Mouse (Mus musculus): ENCODE results near the gene Plac8. TPM values are rescaled to one million over a fixed set of nuclear protein-coding genes. Genes with fewer than 3 reads are reported as not detected.

Plac8 gene
- polyA plus RNA-seq (2012; fragmentation: generic; extraction: Trizol), result 35.8 TPM
- long read RNA-seq, experiment 1, partial matches to known transcripts, result 0 of 1 reads
- long read RNA-seq, experiment 1, other reads (novel, unspliced or antisense), result 0 of 1 reads
- long read RNA-seq, experiment 2, result 0 reads

GRCm38 (mm10) chr5:100572069-100572468 lies at the start of gene Plac8:
Gene Plac8 (minus strand): TSS chr5:100572245.
- H3ac ChIP-seq (ENCODE audit: control insufficient read depth, insufficient read length, low read depth), result no peak within 1 kb of the TSS
- H3K36me3 ChIP-seq (ENCODE audit: control insufficient read depth, insufficient read depth), result no peaks in the 10 kb centered on the region
- H3K79me2 ChIP-seq (ENCODE audit: control insufficient read depth, insufficient read depth), result no peaks in the 10 kb centered on the region
- H3K4me3 ChIP-seq (ENCODE audit: insufficient read depth, poor library complexity, severe bottlenecking), result no peak within 1 kb of the TSS
- no peak for TF ChIP-seq MYOD1 (IDR thresholded peaks at IDR 0.05; ENCODE audit: control insufficient read depth, insufficient read length, low read depth)
- TF ChIP-seq MYOG (IDR thresholded peaks at IDR 0.05; ENCODE audit: control insufficient read depth, extremely low read depth, insufficient read length), result no peak
- TF ChIP-seq CEBPB (IDR thresholded peaks at IDR 0.05; ENCODE audit: low read depth), result no peak
- no peak for TF ChIP-seq FOSL1 (IDR thresholded peaks at IDR 0.05; ENCODE audit: insufficient read depth, low read length, poor library complexity, severe bottlenecking)
- TF ChIP-seq USF1 (IDR thresholded peaks at IDR 0.05; ENCODE audit: low read depth), result no peak
- no peak for TF ChIP-seq MAX (IDR thresholded peaks at IDR 0.05)
- no peak for TF ChIP-seq CTCF (IDR thresholded peaks at IDR 0.05; ENCODE audit: control insufficient read depth, insufficient read depth, insufficient read length)
- no peaks in the 10 kb centered on the region for H3K79me3 ChIP-seq (ENCODE audit: low read depth)
- H3K27me3 ChIP-seq (ENCODE audit: control insufficient read depth, insufficient read depth, insufficient read length), result no peaks in the 10 kb centered on the region

DNA sequence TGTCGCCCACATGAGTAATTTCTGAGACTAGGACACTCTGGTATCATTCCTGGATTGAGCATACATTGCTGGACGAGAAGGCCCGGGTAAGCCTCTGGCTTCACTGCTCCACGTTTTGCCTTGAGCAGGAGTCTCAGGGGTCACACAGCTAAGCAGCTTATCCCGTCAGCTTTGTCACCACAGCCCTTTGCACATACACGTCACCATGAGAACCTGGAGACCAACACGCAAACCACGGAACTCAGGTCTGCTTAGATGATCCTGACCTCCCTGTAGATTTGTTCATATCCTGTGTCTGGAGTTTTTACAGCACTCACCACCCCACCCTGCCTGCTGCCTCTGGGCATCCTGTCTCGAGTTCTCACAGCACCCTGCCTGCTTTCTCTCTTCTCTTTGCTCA lies 48.9 kb upstream of the Plac8 start:
- no peak for TF ChIP-seq MAX (IDR thresholded peaks at IDR 0.05)
- no peak for TF ChIP-seq CTCF (IDR thresholded peaks at IDR 0.05; ENCODE audit: control insufficient read depth, insufficient read depth, insufficient read length)
- no peak for TF ChIP-seq FOSL1 (IDR thresholded peaks at IDR 0.05; ENCODE audit: insufficient read depth, low read length, poor library complexity, severe bottlenecking)
- no peak for TF ChIP-seq MYOD1 (IDR thresholded peaks at IDR 0.05; ENCODE audit: control insufficient read depth, insufficient read length, low read depth)
- no peak for TF ChIP-seq USF1 (IDR thresholded peaks at IDR 0.05; ENCODE audit: low read depth)
- TF ChIP-seq CEBPB (IDR thresholded peaks at IDR 0.05; ENCODE audit: low read depth), result no peak
- TF ChIP-seq MYOG (IDR thresholded peaks at IDR 0.05; ENCODE audit: control insufficient read depth, extremely low read depth, insufficient read length), result no peak
- no peaks in the 10 kb centered on the region for H3K36me3 ChIP-seq (ENCODE audit: control insufficient read depth, insufficient read depth)
- H3K79me2 ChIP-seq (ENCODE audit: control insufficient read depth, insufficient read depth), result no peaks in the 10 kb centered on the region
- H3K27me3 ChIP-seq (ENCODE audit: control insufficient read depth, insufficient read depth, insufficient read length), result no peaks in the 10 kb centered on the region
- H3K79me3 ChIP-seq (ENCODE audit: low read depth), result no peaks in the 10 kb centered on the region
- no peak overlapping the region for H3K4me3 ChIP-seq (ENCODE audit: insufficient read depth, poor library complexity, severe bottlenecking)
- no peak overlapping the region for H3ac ChIP-seq (ENCODE audit: control insufficient read depth, insufficient read length, low read depth)

- H3K79me3 ChIP-seq (ENCODE audit: low read depth), result no peaks in the 10 kb centered on the region
- no peak overlapping the region for H3ac ChIP-seq (ENCODE audit: control insufficient read depth, insufficient read length, low read depth)
- no peaks in the 10 kb centered on the region for H3K36me3 ChIP-seq (ENCODE audit: control insufficient read depth, insufficient read depth)
- H3K4me3 ChIP-seq (ENCODE audit: insufficient read depth, poor library complexity, severe bottlenecking), result no peak overlapping the region
- no peak for TF ChIP-seq FOSL1 (IDR thresholded peaks at IDR 0.05; ENCODE audit: insufficient read depth, low read length, poor library complexity, severe bottlenecking)
- TF ChIP-seq CTCF (IDR thresholded peaks at IDR 0.05; ENCODE audit: control insufficient read depth, insufficient read depth, insufficient read length), result no peak
- TF ChIP-seq MYOG (IDR thresholded peaks at IDR 0.05; ENCODE audit: control insufficient read depth, extremely low read depth, insufficient read length), result no peak
- TF ChIP-seq MAX (IDR thresholded peaks at IDR 0.05), result no peak
- no peak for TF ChIP-seq CEBPB (IDR thresholded peaks at IDR 0.05; ENCODE audit: low read depth)
- no peak for TF ChIP-seq USF1 (IDR thresholded peaks at IDR 0.05; ENCODE audit: low read depth)
- TF ChIP-seq MYOD1 (IDR thresholded peaks at IDR 0.05; ENCODE audit: control insufficient read depth, insufficient read length, low read depth), result no peak
- no peaks in the 10 kb centered on the region for H3K79me2 ChIP-seq (ENCODE audit: control insufficient read depth, insufficient read depth)
- H3K27me3 ChIP-seq (ENCODE audit: control insufficient read depth, insufficient read depth, insufficient read length), result no peaks in the 10 kb centered on the region
Observed at GRCm38 (mm10) chr5:100619586-100620275, 47.7 kb upstream of the Plac8 start.

DNA sequence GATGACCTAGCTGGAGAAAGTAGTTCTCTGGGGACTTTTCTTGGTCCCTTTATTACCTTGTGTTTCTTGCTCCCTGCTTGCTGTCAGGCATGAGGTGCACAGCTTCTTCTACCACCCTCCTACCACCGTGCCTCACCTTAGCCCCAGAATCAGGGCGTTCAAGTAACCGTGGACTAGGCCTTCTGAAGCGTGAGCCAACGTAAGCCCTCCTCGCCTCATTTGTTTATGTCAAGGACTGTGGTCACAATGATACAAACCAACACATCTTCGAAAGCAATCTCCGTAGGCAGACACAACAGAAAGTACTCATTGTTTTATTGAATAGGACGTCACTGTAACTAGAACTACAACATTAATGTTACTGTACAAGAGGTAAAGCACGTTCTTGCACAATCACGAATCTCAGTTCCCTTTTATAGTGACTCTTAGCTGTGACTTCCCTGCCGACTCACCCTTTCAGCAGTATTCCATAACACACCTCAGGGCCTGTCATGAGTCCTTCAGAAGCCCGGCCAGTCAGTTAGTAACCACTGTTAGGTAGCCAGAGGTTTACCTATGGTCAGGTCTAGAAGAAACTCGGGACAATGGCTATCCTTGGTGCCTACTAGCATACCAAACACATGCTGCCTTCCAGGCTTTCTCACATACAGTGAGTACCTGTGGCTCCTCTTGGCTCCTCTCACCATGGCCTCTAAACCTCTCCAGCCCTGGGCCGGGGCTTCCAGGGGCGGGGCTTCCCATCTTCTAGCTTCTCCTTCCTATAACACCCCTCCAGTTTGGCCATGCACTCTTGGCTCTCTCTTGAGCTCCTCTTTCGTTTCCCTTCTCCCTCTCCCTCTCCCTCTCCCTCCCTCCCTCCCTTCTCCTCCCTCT lies 42.1 kb upstream of the Plac8 start:
- TF ChIP-seq FOSL1 (IDR thresholded peaks at IDR 0.05; ENCODE audit: insufficient read depth, low read length, poor library complexity, severe bottlenecking) (no peak), MAX (IDR thresholded peaks at IDR 0.05) (no peak), MYOD1 (IDR thresholded peaks at IDR 0.05; ENCODE audit: control insufficient read depth, insufficient read length, low read depth) (no peak), MYOG (IDR thresholded peaks at IDR 0.05; ENCODE audit: control insufficient read depth, extremely low read depth, insufficient read length) (no peak), CEBPB (IDR thresholded peaks at IDR 0.05; ENCODE audit: low read depth) (no peak), CTCF (IDR thresholded peaks at IDR 0.05; ENCODE audit: control insufficient read depth, insufficient read depth, insufficient read length) (no peak)
- Histone ChIP-seq H3K36me3 (ENCODE audit: control insufficient read depth, insufficient read depth) (no peaks in the 10 kb centered on the region), H3K79me2 (ENCODE audit: control insufficient read depth, insufficient read depth) (no peaks in the 10 kb centered on the region), H3K79me3 (ENCODE audit: low read depth) (no peaks in the 10 kb centered on the region), H3K4me3 (ENCODE audit: insufficient read depth, poor library complexity, severe bottlenecking) (no peak overlapping the region), H3K27me3 (ENCODE audit: control insufficient read depth, insufficient read depth, insufficient read length) (no peaks in the 10 kb centered on the region), H3ac (ENCODE audit: control insufficient read depth, insufficient read length, low read depth) (no peak overlapping the region)

- Histone ChIP-seq H3K27me3 (ENCODE audit: control insufficient read depth, insufficient read depth, insufficient read length) (no peaks in the 10 kb centered on the region), H3ac (ENCODE audit: control insufficient read depth, insufficient read length, low read depth) (no peak overlapping the region), H3K4me3 (ENCODE audit: insufficient read depth, poor library complexity, severe bottlenecking) (no peak overlapping the region), H3K79me2 (ENCODE audit: control insufficient read depth, insufficient read depth) (no peaks in the 10 kb centered on the region), H3K79me3 (ENCODE audit: low read depth) (no peaks in the 10 kb centered on the region), H3K36me3 (ENCODE audit: control insufficient read depth, insufficient read depth) (no peaks in the 10 kb centered on the region)
- no peak for TF ChIP-seq MYOG (IDR thresholded peaks at IDR 0.05; ENCODE audit: control insufficient read depth, extremely low read depth, insufficient read length)
Observed at GRCm38 (mm10) chr5:100607868-100608267, 35.8 kb upstream of the Plac8 start.
